Mouse (Mus musculus): ENCODE results near the gene Tnr.

DNA sequence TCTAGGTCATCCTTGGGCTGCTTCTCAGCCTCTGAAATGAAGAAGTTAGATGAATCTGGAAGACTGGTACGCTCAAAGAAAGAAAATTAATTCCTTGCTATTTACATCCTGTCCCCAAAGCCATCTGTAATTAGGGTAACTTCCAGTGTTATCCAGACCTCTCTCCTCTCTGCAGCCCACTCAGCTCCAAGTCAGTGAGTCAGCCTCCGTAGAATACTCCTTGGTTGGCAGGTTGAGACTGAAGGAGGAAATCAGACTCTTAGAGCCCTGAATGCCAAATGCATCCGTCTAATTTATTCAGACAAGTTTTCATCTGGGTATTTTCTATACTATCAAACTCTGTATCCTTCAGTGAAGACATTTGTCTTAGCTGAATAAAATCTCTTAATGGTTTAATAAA is 255.9 kb downstream of the Tnr start:
- TF ChIP-seq JUND (conservative IDR thresholded peaks at IDR 0.05; ENCODE audit: low read depth, low read length), result no peak
- TF ChIP-seq CTCF (conservative IDR thresholded peaks at IDR 0.05 in 1 of 2, IDR thresholded peaks at IDR 0.05 in 1 of 2; ENCODE audit: low read depth in 2 of 2, low read length in 2 of 2), result no peak

Data from CH12.LX (cell line).